Mouse (Mus musculus) embryonic facial prominence, embryonic 15.5 days (tissue): ENCODE measurements around the gene Atp1b1. TPM values are rescaled to one million over a fixed set of nuclear protein-coding genes. Genes with fewer than 3 reads are reported as not detected.

Experiments
- ATAC-seq: fragments of 200-750 bp; cut with Nextera tagmentation; 2 replicates; pipeline ENCODE4 v1.8.0; 2017; ENCODE audit warnings: low read depth, moderate TSS enrichment; ENCODE audit not compliant: insufficient number of reproducible peaks, low FRiP score, low TSS enrichment
- H3K27ac ChIP-seq: fragments of 300-500 bp; sonication (generic); replicated peaks from 2 replicates; pipeline ENCODE4 v1.5.1; 2015; ENCODE audit warnings: mild to moderate bottlenecking, inconsistent platforms
- H3K27me3 ChIP-seq: fragments of 300-500 bp; sonication (generic); 2 replicates; pipeline ENCODE4 v1.6.1; 2015; ENCODE audit warnings: inconsistent platforms
- H3K36me3 ChIP-seq: fragments of 300-500 bp; sonication (generic); 2 replicates; pipeline ENCODE4 v1.6.1; 2015; ENCODE audit warnings: mild to moderate bottlenecking, inconsistent platforms
- H3K4me1 ChIP-seq: fragments of 300-500 bp; sonication (generic); 2 replicates; pipeline ENCODE4 v1.6.1; 2015; ENCODE audit warnings: inconsistent platforms
- H3K4me2 ChIP-seq: fragments of 300-500 bp; sonication (generic); replicated peaks from 2 replicates; pipeline ENCODE4 v1.6.1; 2015; ENCODE audit warnings: mild to moderate bottlenecking, inconsistent platforms
- H3K4me3 ChIP-seq: fragments of 300-500 bp; sonication (generic); replicated peaks from 2 replicates; pipeline ENCODE4 v1.5.1; 2015; ENCODE audit warnings: mild to moderate bottlenecking, inconsistent platforms
- H3K9ac ChIP-seq: fragments of 300-500 bp; sonication (generic); 2 replicates; pipeline ENCODE4 v1.6.1; 2015; ENCODE audit warnings: inconsistent platforms
- H3K9me3 ChIP-seq: fragments of 300-500 bp; sonication (generic); replicated peaks from 2 replicates; pipeline ENCODE4 v1.6.1; 2016; ENCODE audit warnings: inconsistent platforms
- WGBS: fragments of 180-500 bp; shearing (Covaris S2); methylation state at CpG from one replicate; pipeline ENCODE4 v1.1.7; 2015; 5-methylcytosine and 5-hydroxymethylcytosine counted together
- polyA plus RNA-seq: library from polyadenylated mRNA; unstranded; fragments of >200 nt; fragmentation: Nextera tagmentation; extraction: Ambion mirVana; gene quantifications from 2 replicates; pipeline ENCODE4 v1.2.1, GENCODE M21; 2015

The Atp1b1 gene
- polyA plus RNA-seq, 1 experiment from 2014 or later = 49.7 TPM

DNA sequence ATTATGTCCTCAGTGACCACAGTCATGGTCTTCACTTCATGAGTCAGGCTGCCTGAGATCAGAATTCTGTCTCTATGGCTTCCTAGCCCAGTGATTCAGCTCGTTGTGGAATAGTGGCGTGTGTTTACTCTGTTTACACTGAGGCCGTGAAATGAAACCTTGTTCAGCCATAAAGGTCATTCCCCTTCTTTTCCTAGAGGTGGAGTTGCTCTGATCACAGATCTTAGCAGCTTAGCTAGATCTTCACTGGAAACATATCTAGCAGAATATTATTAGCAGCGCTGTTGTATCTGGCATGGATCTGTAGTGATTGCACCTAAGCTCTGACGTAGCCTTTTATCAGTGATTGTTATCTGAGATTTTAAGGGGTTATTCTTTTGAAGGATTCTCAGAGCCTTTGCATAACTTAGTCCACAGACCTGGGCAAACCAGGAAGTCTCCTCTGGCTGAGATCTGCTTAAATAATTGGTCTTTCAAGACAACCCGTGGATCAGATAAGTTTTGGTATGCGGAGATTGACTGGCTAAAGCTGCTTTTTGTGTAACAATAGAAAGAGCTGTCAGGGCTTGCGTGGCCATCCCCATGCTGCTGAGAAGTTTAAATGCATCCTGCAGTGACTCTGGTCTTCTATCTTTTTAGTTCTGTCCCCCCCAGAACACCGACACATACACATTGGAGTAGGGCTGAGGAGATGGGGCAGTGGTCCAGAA is 23.6 kb upstream of the Atp1b1 start:
- 47% methylated on average over 9 of the region's 9 CpGs for WGBS
- Histone ChIP-seq H3K27ac (no peak overlapping the region), H3K9ac (no peak overlapping the region), H3K9me3 (no peaks in the 10 kb centered on the region), H3K4me2 (no peak overlapping the region), H3K36me3 (no peaks in the 10 kb centered on the region), H3K27me3 (peaks cover 3% of the 10 kb centered on the region; the same call in 1 of the 2 replicates), H3K4me1 (no peaks in the 10 kb centered on the region), H3K4me3 (no peak overlapping the region)
- no peak for ATAC-seq

DNA sequence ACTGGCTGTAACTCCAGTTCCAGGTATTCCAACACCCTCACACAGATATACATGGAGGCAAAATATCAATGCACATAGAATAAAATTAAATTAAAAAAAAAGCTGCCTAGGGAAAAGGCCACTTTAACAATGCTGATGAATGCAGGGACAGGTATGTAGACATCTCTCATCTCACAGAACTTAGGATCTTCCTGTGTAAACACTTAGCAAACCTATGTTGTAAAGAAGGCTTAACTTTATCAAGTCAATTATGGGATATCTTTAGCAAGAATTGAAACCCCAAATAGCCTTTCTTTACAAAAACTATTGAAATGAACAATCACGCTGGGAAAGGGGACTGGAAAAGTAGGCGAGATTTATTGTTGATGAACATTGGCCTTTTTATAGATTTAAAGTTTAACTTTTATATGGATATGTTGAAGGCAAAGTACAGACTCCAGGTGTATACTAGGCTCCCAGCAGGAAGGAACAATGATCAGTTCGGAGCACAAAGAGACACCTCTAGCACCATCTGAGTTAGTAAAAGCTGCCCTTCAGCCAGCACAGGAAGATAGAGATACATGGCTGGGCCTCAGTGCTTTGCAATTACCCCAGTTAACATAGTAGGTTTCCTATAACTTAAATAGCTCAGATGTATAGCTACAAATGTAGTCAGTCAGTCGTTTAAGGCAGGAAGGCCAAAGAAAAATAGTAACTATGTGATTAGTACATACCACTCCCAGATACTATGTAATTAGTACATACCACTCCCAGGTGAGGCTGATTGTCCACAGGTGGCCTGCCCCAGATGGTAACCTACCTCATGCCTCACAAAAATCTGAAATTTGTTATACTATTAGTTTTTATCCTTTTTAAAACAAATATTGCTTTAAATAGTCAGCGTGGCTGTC is 22.8 kb upstream of the Atp1b1 start:
- ATAC-seq = no peak
- Histone ChIP-seq H3K9ac (no peak overlapping the region), H3K36me3 (no peaks in the 10 kb centered on the region), H3K9me3 (no peaks in the 10 kb centered on the region), H3K27ac (no peak overlapping the region), H3K4me2 (no peak overlapping the region), H3K27me3 (peaks cover 3% of the 10 kb centered on the region; the same call in 1 of the 2 replicates), H3K4me3 (no peak overlapping the region), H3K4me1 (no peaks in the 10 kb centered on the region)
- 81% methylated on average over 5 of the region's 5 CpGs for WGBS

DNA sequence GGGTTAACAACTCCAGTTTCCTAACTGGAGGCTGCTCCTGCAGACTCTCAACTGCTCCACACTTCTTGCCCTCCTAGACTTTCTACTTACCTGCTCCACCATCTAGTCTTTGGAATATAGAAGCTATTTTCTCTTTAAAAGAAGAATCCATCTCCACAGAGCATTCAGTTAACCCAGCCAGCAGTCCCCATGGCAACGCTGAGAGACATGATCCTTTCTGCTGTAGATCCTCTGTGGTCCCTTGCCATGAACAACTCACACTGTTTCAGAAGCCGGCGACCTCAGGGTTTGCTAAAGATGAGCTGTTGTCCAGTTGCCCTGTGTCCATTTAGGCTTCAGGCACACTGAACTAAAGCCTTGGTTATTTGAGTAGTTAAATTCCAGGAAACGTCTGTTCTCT is 17.7 kb upstream of the Atp1b1 start:
- H3K4me2 ChIP-seq = no peak overlapping the region
- H3K4me3 ChIP-seq = no peak overlapping the region
- no peak overlapping the region for H3K9ac ChIP-seq
- H3K4me1 ChIP-seq = no peaks in the 10 kb centered on the region
- no peaks in the 10 kb centered on the region for H3K9me3 ChIP-seq
- WGBS = 71% methylated on average over 4 of the region's 4 CpGs
- H3K36me3 ChIP-seq = no peaks in the 10 kb centered on the region
- no peaks in the 10 kb centered on the region for H3K27me3 ChIP-seq
- H3K27ac ChIP-seq = no peak overlapping the region
- no peak for ATAC-seq

DNA sequence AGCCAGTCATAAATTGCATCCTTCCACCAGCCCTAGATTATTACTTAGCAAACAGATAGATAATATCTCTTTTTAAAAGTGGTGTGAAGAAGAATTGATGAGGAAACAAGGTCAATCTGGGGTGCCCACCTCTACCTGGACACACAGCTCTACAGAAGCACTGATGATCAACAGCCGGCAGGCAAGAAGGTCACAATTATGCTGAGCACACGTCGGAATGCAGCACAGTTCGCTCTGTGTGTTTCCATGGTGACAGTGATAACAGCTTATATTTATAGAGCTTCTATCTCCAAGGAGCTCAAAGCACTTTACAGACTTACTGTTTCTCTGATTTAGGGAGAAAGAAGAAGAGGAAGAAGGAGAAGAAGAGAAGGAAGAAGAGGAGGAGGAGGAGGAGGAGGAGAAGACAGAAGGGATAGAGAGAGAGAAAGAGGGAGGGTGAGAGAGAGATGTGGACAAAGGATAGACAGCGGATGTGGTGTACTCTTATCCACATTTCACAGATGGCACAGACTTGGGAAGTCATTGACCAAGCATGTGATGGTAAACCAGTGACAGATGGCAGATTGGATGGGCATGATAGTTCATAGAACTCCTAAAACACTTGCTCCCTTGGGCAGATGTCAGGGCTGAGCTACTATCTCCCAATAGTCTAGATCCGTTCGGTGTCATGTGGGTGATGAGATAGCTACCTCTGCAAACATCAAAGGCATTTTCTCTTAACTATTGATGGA is 16.8 kb upstream of the Atp1b1 start:
- Histone ChIP-seq H3K4me3 (no peak overlapping the region), H3K36me3 (no peaks in the 10 kb centered on the region), H3K27ac (no peak overlapping the region), H3K9me3 (no peaks in the 10 kb centered on the region), H3K4me1 (no peaks in the 10 kb centered on the region), H3K4me2 (no peak overlapping the region), H3K9ac (no peak overlapping the region), H3K27me3 (no peaks in the 10 kb centered on the region)
- no peak for ATAC-seq
- WGBS = 72% methylated on average over 7 of the region's 7 CpGs

DNA sequence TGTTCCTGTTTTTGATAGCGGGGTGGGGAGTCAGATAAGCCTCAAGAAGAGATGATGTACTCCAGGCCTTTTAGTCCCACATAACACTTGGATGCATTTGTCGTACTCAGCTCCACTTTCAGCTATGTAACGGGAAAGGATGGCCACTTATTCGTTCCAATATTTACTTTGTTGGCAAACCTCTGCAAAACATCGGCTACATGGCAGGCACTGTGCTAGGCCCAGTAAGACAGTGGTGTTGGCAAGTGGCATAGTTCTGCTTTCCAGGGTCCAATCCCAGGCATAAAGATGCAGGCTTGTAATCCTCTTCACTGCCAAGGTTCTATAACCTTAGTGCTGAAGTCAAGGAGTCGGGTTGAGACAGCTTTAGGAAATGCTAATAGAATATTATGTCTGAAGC is 16.2 kb upstream of the Atp1b1 start:
- Histone ChIP-seq H3K4me3 (no peak overlapping the region), H3K27ac (no peak overlapping the region), H3K27me3 (no peaks in the 10 kb centered on the region), H3K4me2 (no peak overlapping the region), H3K36me3 (no peaks in the 10 kb centered on the region), H3K9ac (no peak overlapping the region), H3K9me3 (no peaks in the 10 kb centered on the region), H3K4me1 (no peaks in the 10 kb centered on the region)
- ATAC-seq = no peak
- whole genome bisulfite sequencing = 83% methylated on average over 6 of the region's 6 CpGs

DNA sequence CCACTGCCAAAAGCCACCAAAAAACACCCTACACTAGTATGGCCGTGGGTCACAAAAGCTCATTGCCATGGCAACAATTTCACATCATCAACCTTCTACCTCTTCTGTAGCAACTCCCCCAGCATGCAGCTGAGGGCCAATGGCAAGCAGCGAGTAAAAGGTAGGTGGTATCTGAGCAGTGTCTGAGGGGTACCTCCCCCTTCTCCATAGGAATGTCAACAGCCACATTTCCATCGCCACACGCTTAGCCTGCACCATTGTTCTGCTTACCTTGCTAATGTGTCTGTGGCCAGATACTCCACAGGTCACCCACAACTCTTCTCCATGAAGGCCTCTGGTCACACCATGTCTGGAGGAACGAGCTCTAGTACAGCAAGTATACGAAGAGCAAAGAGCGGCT is 15.2 kb upstream of the Atp1b1 start:
- Histone ChIP-seq H3K4me2 (no peak overlapping the region), H3K4me1 (no peaks in the 10 kb centered on the region), H3K9ac (no peak overlapping the region), H3K27me3 (no peaks in the 10 kb centered on the region), H3K27ac (no peak overlapping the region), H3K4me3 (no peak overlapping the region), H3K9me3 (no peaks in the 10 kb centered on the region), H3K36me3 (no peaks in the 10 kb centered on the region)
- no peak for ATAC-seq
- WGBS = 90% methylated on average over 7 of the region's 7 CpGs

DNA sequence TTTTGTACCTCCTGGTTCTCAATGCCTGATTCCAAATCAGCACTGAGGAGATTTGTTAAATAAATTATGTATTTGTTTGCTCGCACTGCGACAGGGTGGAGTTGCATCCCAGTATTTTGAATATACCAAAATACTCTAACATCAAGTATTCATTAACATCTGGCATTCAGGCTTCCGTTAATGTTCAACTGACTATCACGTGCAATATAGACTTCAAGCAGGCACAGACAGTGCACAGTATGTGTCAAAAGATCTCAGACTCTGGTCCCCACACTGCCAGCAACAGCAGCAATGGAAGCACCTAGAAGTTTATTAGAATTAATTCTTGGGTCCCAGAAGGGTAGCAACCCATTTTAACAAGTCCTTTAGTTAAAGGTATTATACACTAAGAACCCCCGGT is 13.5 kb upstream of the Atp1b1 start:
- no peak for ATAC-seq
- no peak overlapping the region for H3K4me2 ChIP-seq
- no peaks in the 10 kb centered on the region for H3K36me3 ChIP-seq
- no peaks in the 10 kb centered on the region for H3K27me3 ChIP-seq
- 83% methylated on average over 5 of the region's 5 CpGs for WGBS
- H3K9ac ChIP-seq = no peak overlapping the region
- H3K27ac ChIP-seq = no peak overlapping the region
- no peak overlapping the region for H3K4me3 ChIP-seq
- H3K4me1 ChIP-seq = no peaks in the 10 kb centered on the region
- H3K9me3 ChIP-seq = no peaks in the 10 kb centered on the region

DNA sequence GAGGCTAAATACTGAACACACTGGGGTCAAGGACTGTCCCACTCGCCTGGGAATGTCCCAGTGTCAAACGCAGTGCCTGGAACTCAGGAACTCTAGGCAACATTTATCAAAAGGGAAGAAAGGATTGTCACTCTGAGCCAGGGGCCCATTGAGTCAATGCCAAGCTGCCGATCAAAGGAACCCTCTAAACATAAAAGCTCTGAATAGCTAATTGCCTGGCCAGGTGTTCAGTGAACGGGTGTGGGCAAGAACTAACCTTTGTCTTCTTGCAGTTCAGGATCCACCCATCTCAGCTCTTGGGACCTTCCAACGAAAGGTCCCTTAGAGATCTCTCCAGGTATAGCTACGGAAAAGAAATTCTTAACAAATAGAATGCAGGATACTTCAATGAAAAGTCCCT is 12.8 kb upstream of the Atp1b1 start:
- Histone ChIP-seq H3K36me3 (no peaks in the 10 kb centered on the region), H3K9ac (no peak overlapping the region), H3K27me3 (no peaks in the 10 kb centered on the region), H3K4me1 (no peaks in the 10 kb centered on the region), H3K4me2 (no peak overlapping the region), H3K27ac (no peak overlapping the region), H3K4me3 (no peak overlapping the region), H3K9me3 (no peaks in the 10 kb centered on the region)
- no peak for ATAC-seq
- WGBS = 71% methylated on average over 6 of the region's 6 CpGs

DNA sequence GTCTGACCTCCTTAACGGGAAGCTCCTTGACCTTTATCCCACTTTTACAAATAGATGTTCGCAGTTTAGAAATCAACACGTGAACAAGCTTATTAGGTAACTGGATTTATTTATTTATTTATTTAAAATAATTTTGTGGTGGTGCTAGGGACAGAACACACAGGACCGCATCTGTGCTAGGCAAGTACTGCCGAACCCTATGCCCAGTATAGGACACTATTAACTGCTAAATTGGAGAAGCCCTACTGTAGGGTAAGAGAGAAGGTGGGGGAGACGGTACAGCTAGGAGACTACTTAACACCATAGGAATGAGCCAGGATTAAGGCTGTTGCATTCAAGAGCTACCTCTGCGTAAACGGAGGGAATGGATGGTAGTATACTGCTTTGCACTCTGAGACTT is 10.2 kb upstream of the Atp1b1 start:
- ATAC-seq = no peak
- H3K4me3 ChIP-seq = no peak overlapping the region
- H3K9me3 ChIP-seq = no peaks in the 10 kb centered on the region
- no peaks in the 10 kb centered on the region for H3K27me3 ChIP-seq
- no peak overlapping the region for H3K9ac ChIP-seq
- 83% methylated on average over 8 of the region's 8 CpGs for WGBS
- H3K4me2 ChIP-seq = no peak overlapping the region
- H3K36me3 ChIP-seq = no peaks in the 10 kb centered on the region
- H3K4me1 ChIP-seq = no peaks in the 10 kb centered on the region
- H3K27ac ChIP-seq = no peak overlapping the region

DNA sequence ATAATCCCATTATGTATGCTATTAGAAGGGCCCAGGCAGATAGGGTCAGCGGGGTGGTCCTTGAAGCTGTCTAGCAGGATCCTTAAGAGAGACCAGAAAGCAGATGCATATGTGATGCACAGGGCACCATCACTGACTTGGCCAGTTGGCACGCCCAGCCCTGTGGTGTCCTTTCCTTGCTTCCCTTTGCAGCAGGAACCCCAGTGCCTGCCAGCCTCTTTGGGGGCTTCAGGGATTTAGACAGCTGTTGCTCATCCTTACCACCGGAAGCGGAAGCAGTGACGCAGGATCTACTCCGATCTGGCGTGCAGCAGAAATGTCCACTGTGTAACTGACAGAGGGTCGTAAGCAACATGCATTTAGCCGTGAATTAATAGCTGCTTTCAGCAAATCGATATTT is 9.3 kb upstream of the Atp1b1 start:
- 90% methylated on average over 10 of the region's 10 CpGs for WGBS
- Histone ChIP-seq H3K27ac (no peak overlapping the region), H3K9me3 (no peaks in the 10 kb centered on the region), H3K36me3 (no peaks in the 10 kb centered on the region), H3K4me3 (no peak overlapping the region), H3K4me2 (no peak overlapping the region), H3K9ac (no peak overlapping the region), H3K27me3 (no peaks in the 10 kb centered on the region), H3K4me1 (no peaks in the 10 kb centered on the region)
- ATAC-seq = no peak

DNA sequence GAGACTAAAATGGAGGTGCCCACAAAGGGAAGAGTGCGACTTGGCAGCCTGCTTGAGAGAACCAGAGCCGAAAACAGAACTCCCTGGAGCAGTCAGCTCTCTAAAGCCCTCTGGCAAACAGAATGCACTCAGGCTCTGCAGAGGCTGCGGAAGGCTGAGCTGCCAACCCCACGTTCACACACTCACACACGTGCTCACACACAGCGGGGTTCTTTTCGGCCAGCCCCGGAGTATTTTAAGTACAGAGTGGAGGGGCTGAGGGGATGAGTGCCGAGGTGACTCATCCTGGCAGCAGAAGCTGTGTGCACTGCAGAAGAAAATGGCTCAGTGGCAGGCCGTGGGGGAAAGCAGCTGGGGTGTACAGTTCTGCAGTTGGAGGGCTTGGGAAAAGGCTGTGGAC is 3.6 kb upstream of the Atp1b1 start:
- H3K27me3 ChIP-seq = peaks cover 34% of the 10 kb centered on the region
- no peak overlapping the region for H3K27ac ChIP-seq
- no peak overlapping the region for H3K4me3 ChIP-seq
- H3K4me2 ChIP-seq = no peak overlapping the region; the same call in 1 of the 2 replicates
- ATAC-seq = no peak
- H3K4me1 ChIP-seq = peaks cover 24% of the 10 kb centered on the region
- WGBS = 25% methylated on average over 10 of the region's 10 CpGs
- no peaks in the 10 kb centered on the region for H3K36me3 ChIP-seq
- no peaks in the 10 kb centered on the region for H3K9me3 ChIP-seq
- no peak overlapping the region for H3K9ac ChIP-seq
